Mouse (Mus musculus) liver, postnatal 0 days (tissue): ENCODE data around the gene Foxp2.

Experiments used
- CTCF ChIP-seq: sonication (generic); IDR thresholded peaks from 2 replicates; pipeline ENCODE4 v1.5.1; 2016; ENCODE audit warnings: antibody characterized with exemption, low read depth
- EP300 ChIP-seq: IDR thresholded peaks from 2 replicates; pipeline ENCODE4 v1.6.1; 2016; ENCODE audit warnings: antibody characterized with exemption, low read depth, mild to moderate bottlenecking

DNA sequence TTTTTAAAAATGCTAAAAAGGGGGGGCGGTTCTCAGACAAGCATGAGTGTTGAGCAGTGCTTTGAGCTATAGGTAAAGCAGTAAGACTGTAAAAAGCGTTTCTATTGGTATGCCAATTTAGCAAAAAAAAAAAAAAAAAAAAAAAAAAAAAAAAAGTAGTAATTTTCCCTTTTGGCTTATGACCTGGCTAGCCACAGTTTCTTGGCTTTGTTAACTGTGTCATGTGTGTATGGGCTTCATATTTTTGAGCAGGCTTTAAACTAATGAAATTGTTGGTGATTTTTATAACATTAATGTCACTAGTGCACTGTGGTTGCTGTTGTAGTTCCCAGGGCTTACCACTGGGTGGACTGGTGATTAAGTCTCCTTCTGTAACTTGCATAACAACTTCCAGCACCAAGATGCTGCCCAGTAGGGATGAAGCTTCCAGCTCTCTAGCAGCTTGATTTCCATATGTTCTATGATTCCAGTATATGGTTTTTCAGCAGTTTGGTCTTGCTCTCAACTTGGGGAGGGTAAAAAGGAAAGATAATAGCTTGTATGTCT lies 262.4 kb downstream of the Foxp2 start:
- TF ChIP-seq EP300: no peak
- TF ChIP-seq CTCF: peak; percentile 54
